Mouse (Mus musculus): ENCODE data around the gene Nanos3.
A peak's percentile ranks its signal among the peaks of the same experiment; 100 is the strongest.

Gene Nanos3

DNA sequence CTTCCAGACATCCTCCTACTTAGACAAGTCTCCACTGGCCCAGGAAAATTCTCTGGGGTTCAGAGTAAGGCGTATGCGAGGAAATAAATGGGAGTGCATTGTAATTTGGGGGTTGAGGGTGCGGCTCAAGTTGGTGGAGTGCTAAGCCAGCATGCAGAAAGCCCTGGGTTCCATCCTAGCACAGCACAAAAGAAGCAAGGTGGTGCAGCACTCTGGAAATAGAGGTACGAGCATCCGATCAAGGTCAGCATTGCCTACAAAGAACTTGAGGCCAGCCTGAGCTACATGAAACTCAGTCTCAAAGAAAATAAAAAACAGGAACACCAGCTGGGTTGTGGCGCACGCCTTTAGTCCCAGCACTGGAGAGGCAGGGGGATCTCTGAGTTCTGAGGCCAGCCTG is at the start of gene Nanos3:
Gene Nanos3 (minus strand): TSS at position 101 of the 400 bp plus-strand sequence.
- DNase-seq (ENCODE audit: low read depth, low spot score), result no peak

DNA sequence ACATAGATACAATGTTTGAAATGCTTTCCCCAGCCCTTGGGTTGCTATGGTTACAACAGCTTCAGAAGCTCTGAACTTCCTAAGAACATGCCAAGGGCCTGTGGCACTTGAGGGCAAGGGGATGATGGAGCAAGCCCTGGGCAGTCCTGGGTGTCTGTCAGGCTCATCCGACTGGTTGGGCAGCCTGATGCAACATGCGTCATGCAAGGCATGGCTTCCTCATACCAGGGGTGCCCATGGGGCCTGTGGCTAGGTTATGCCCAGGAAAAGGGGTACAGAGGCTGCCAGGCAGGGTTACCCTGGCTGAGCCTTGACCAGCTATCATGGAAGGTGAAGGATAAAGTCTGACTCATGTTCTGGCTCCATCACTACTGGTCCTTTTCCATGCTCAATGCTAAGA is 48.0 kb upstream of the Nanos3 start:
- DNase-seq (ENCODE audit: low read depth, low spot score), result no peak

DNA sequence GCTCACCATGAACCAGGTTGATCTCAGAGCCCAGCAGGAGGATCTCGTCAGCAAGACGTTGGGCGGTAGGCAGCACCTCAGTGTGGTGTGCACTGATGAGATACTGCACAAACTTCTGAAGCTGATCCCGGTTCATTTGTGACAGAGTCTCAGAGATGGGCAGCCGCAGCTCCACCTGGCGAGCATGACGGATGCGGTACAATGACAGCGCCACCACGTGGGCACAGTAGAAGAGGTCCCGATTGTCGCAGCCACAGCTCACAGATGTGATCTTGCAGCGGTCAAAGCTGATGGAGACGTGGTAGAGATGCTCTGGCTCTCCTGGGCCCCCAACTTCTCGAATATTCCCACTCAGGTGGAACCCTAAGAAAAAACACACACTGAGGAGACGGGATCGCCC is 45.7 kb upstream of the Nanos3 start:
- no peak for DNase-seq (ENCODE audit: low read depth, low spot score)

DNA sequence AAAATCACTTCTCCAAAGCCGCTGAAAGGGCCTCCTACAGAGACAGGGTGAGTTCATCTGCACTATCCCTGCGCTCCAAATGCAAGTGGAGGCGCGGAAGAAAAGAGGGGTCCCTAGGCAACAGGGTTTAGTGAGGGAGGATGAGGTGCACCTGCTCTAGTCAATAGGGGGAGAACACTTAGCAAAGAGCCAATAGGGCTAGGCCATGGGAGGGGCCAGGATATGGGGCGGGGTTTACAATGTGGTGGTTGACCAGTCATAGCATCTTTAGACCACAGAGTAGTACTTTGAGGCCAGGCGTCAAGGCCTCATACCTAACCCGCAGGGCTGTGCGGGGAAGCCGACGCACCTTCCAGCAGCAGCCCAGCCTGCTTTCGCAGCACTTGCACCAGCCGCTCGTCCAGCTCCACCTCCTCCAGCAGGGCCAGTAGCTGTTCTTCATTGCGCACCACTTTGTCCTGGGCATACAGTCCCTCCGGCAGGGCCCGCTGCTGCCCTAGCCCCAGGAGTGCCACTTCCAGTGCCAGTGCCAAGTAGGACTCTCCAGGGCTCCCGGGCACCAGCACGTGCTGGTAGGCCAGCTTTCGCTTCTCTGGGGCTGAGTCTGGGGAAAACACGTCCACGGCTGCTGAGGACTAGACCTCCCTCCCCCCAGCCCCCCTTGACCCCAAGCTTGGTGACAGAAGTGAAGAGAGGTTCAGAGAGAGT is 38.5 kb upstream of the Nanos3 start:
- no peak for DNase-seq (ENCODE audit: low read depth, low spot score)

DNA sequence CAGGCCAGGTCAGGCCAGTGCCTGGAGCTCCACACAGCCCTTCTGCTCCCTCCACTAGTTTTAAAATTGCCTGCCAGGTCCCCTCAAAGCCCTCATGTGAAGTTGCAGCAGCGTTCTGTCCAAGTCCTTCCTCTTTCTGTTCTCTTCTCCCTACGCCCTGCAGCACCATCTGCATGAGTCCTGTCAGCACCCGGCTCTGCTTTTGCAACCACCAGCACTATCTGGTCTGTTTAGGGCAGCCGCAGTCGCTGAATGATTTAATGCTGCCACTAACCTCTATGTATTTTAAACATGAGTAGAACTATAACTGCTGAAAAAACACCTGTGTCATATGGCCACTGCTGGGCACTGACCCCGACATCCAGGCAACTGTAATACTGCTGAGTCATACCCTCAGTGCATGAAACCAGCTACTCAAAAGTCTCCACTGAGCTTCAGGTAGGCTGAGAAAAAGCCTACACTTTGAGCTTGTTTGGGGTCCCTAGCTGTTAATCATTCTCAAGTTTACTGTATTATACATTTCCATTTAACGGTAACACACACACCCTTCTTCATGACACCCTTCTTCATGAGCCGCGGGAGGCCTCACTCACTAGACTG is 37.6 kb upstream of the Nanos3 start:
- no peak for DNase-seq (ENCODE audit: low read depth, low spot score)

DNA sequence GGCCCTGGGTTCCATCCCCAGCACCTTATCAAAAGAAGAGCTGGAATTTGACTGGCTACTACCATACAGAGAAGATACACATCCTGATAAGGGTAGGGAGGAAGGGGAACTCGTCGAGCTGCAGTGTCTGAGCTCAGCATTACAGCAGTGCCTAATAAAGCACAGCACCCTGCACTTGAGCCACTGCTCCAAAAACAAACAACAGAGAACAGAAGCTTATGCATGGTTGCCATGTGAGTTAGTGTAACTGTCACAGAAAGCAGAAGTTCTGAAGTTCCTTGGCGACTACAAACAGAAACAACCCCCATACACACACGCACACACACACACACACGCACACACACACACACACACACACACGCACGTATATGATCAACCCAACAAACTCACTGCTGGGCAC is 35.1 kb upstream of the Nanos3 start:
- no peak for DNase-seq (ENCODE audit: low read depth, low spot score)

DNA sequence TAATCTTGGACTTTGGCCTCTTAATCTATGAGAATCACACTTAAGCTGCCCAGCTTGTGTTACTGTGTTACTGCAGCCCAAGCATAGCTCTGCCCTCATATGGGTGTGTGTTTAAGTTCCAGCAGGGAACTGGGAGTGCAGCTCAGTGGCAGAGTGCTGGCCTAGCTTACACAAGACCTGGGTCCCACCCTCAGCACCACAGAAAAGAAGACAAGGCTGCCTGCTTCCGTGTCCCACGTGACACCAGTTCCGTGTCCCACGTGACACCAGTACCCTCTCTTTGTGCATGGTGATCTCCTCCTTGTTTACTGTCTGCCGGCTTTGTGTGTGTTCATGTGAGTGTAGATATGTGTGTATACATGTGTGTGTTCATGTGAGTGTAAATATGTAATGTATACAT is 33.1 kb upstream of the Nanos3 start:
- no peak for DNase-seq (ENCODE audit: low read depth, low spot score)

DNA sequence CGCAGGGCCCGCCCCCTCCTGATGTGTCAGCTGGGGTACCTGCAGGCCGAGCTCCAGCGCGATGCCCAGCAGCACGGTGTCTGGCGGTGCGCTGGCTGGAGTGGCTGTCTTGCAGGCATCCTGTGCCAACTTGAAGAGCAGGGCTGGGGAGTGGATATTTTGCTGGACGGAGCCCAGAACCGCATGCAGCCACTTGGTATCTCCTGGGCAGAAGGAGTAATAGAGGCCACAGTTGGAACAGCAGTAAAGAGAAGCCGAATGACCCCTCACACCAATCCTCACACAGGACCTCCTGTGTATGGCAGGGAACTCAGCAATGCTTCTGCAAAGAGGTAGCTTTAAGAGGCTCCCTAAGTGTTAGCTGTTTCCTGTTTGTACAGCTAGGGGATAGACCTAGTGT is 32.2 kb upstream of the Nanos3 start:
- DNase-seq (ENCODE audit: low read depth, low spot score), result no peak

DNA sequence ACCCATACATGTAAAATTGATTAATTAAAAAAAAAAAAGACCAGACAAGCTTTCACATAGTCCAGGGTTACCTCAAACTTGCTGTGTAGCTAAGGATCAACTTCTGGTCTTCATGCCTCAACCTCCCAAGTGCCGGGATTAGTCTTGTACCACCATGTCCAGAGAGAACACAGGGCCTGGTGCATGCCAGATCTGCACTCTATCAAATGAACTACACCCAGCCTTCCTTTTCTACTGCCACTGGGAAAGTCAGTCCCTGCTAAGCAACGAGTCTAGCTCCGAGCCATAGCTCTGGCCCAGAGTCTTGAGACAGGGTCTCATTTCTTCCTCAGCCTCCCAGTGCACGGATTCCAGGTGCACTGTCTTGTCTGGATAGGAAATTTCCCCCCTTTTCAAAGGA is 28.3 kb upstream of the Nanos3 start:
- DNase-seq (ENCODE audit: low read depth, low spot score), result no peak

DNA sequence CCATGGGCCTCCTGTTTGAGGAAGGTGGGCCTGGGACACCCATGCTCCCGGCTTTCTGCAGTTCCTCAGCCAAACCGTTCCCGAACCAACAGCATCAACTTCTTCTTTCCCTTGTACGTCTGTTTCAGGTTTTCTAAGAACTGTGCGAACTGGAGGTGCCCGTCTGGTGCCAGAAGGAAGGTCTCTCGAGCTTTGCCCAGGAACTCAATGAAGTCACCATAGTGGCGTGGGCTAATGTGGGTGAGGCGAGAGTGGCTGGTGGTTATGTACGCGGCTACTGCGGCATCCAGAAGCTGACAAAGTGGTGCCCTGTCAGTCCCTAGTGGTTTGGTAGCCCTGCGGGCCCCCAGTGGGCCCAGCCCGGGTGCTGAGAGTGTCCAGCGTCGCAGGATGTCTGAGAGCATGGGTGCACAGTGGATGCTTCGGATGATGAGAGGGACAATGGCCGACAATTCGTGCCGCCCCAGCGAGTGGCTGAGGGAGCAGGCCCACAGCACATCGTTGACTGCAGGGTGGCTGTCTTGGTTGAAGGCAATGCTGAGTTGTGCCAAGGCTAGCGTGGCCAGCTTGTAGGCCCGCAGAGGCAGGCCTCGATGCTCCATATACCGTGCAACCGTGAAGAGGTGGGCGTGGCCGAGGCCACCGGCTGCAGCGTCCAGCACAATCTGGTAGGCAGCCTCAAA is 27.0 kb upstream of the Nanos3 start:
- DNase-seq (ENCODE audit: low read depth, low spot score), result no peak

DNA sequence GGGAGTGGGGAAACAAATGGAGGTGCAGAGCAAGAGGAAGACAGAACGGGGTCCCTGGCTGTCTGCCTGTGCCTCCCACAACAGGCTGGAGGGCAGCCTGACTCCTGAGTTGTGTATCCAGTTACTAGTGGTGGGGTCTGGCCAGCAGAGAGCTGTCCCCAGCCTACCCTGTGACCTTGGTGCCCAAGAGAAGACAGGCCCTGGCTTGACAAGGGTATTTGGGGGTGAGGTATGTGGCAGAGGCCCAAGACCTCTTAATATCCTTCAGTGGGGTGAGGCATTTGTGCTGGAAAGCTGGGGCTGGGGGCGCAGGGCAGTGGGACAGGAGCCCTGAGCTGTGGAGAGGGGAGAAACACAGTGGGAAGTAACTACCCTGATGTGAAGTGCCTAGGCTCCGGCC is 26.2 kb upstream of the Nanos3 start:
- DNase-seq (ENCODE audit: low read depth, low spot score), result no peak

DNA sequence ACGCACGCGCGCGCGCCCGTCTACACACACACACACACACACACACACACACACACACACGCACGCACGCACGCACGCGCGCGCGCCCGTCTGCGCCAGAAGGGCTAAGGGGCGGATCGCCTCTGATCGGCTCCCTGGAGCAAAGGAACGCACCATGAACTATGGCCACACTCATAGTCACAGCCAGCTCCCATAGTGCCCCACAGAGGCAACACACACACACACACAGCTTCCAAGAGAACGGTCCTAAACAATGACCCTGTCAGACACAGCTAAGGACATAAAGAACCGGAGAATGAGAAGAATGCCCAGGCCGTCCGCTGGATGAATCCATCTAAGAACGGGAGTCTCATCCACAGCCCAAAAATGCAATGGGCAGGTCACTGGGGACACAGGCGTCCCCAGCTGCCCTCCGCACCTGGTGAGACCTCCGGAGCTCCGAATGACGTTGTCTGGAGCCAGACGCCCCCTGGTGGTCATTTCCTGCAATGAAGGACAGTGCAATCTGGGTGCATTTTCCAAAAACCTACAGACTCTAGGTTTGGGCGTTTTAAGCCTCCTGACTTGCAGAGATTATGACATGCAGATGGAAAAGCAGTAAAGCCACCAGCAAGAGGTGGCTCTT is 25.3 kb upstream of the Nanos3 start:
- peak; percentile 83 for DNase-seq (ENCODE audit: low read depth, low spot score)

DNA sequence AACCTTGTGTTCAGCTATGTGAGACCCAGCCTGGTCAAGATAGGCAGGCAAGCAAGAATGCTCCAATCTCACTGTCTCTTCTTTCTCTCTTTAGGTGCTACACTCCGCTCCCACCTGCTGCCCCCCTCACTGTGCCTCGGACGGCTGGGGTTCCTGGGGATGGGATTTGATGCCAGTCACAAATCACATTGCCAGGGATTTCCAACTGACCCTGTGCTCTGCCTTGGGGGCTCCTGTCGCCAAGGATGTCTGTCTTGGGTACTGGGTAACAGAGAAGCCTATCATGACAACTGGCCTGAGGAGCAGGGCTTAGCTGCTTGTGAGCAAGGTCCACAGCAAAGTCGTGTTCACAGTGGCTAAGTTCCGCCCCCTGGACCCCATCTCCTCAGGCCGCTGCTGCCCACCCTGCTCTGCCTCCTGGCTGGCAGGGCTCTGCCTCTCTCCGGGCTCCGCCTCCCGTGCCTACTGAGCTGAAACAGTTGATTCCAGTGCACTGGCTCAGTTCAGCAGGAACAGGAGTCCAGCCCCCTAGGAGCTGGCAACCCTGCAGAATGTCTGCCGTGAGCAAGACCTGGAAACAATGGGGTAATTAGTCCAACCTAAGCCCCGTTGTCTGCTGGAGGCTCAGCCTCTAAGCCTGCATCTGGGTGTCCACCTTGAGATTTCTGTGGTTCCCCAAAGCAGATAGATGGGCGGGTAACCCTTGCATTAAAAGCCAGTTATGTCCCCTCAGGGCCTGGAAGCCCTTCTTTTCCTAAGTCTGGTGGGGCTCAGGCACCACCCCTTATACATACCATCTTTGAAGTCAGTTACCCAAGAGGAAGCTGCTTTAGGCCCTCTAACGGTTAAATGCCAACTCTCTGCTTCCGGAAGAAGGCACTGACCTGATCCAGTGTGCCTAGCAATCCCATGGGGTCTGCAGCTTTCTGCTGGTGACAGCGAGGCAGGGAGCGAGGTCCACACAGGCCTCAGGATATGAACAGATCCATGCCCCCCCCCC is 23.7 kb upstream of the Nanos3 start:
- no peak for DNase-seq (ENCODE audit: low read depth, low spot score)

DNA sequence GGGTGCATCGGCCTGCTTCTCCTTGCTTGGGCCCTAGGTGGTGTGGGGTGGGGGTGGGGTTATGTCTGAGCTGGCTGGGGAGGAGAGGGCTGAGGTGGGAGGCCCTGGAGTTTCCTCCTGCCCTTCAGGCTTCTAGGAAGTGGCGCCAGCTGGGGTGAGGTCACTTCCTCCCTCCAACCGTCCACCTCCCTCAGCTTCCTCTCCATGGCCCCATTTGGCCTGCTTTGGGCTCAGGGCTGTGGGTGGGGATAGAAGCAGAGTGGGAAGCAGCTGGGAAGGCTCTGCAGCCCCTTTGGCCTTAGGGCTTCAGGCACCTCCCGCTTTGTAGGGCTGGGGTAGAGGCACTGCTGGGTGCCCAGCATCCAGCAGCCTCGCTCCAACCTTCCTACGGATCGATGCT is 22.8 kb upstream of the Nanos3 start:
- no peak for DNase-seq (ENCODE audit: low read depth, low spot score)

DNA sequence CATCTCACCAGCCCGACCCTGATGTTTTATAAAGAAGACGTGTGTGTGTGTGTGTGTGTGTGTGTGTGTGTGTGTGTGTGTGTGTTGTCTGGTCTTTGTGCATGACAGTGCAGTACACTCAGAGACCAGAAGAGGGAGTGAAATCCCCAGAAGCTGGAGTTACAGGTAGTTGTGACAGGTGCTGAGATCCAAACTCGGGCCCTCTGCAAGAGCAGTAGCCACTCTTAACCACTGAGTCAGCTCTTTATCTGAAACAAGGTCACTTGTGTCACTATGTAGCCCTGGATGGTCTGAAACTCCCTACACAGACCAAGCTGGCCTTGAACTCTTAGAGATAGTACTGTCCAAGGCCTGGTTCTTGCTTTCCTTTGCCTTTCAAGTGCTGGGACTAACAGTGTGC is 21.6 kb upstream of the Nanos3 start:
- no peak for DNase-seq (ENCODE audit: low read depth, low spot score)

DNA sequence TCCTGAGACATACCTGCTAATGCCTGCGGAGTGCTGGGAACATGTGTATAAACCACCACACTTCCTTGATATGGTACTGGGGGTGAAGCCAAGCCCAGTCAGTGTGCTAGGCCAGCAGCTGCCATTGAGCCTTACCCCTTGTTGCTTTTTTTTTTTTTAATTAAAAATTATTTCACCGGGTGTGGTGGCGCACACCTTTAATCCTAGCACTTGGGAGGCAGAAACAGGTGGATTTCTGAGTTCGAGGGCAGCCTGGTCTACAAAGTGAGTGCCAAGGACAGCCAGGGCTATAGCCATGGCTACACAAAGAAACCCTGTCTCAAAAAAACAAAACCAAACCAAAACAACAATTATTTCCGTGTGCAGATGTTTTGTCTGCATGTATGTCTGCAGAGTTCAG is 20.1 kb upstream of the Nanos3 start:
- DNase-seq (ENCODE audit: low read depth, low spot score), result no peak

DNA sequence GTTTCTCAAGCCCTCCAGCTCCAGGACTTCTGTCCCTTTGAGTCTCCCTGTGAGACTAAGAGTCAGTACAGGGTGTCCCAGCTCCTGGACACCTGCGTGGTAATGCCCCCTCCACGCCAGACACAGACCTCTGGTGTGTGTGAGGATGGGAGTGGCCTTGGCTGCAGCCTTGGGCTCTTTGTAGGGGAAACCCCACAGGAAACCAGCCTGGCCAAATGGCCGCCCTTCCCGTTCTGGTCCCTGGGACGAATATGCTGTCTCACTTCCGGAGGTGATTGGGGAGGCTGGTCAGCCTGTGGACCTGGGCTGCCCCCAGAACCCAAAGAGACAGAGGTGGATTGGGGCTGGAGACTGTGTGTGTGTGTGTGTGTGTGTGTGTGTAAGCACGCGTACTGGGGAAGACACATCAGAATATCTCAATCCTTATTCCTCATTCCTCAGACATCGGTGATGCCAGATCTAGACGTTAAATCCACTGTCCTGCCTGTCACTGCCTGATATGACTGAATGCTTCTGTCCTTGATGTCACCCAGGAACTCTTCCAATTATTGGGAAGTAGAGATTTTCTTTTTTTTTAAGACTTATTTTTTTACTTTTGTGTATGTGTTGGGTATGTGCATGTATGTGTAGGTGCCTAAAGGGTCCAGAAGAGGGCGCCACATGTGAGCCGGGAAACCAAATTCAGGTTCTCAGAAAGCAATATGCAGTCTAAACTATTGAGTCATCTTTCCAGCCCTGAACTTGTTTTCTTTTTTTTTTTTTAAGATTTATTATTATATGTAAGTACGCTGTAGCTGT is 19.2 kb upstream of the Nanos3 start:
- no peak for DNase-seq (ENCODE audit: low read depth, low spot score)

DNA sequence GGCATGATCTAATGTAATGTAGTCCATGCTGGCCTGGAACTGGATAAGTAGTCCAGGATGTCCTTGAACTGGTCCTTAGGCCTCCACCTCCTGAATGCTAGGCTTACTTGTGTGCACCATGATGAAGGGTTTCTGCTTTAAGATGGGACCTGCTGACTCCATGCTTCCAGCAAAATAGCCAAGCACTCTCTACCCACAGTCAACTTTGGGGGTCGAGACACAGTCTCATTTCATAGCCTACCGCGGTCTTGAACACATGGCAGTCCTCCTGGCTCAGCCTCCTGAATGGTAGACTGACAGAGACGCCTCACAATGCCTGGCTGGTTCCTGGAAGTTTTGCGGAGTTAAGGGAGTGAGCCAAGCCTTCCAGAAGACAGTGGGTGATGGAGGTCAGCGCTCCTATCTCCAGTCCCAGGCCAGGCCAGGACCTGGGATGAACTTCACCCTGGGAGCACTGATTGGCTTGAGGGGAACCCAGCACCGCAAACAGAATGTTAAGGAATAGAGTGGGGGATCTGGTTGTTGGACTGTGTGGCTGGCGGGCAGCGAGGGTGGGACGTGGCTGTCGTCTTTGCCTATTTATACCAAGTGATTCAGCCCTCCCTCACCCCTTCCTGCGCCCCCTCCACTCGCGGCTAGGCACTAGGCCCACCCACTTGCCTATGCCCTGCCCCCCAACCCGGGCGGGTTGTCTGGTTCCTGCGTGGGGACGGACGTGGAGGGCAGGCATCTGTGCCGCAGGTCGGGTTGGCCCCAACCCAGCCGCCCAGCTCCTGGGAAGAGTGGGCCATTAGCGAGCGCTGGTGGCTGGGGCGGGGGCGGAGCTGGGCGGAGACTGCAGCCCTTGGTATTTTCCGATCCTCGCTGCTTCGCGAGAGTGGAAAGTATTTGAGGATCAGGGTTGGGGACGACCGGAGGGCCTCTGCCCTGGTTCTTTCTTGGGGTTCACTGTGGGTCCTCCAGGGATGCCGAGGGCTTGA is 18.2 kb upstream of the Nanos3 start:
- DNase-seq (ENCODE audit: low read depth, low spot score), result no peak

DNA sequence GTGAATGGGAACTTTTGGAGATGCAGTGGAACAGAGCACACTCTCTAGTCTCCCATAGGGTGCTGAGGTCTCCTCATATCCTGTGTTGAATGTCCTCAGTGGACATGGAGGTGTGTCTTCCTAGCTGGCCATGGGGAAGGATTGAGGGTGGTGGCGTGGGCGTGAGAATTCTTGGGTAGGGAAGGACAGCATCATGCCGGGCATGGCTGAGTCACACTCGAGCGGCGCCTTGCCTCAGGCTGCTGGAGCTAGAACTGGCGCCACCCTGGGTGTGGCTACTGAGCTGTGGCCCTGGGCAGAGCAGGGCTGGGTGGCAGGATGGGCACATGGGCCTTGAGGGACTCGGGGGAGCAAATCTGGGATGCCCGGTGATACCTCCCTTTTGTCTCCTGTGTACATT is 17.4 kb upstream of the Nanos3 start:
- DNase-seq (ENCODE audit: low read depth, low spot score), result no peak

Data from mesoderm, embryonic 11.5 days (tissue).